Mouse (Mus musculus) liver, adult 2 months (tissue): Measurements from ENCODE around the gene Chuk.

Source experiments
- CTCF ChIP-seq: fragments of 200-500 bp; IDR thresholded peaks from 2 replicates; pipeline ENCODE4 v1.5.1; 2011; ENCODE audit warnings: low read depth, low read length, control low read depth
- POLR2A ChIP-seq: fragments of 200-500 bp; IDR thresholded peaks from 2 replicates; pipeline ENCODE4 v1.6.1; 2011; ENCODE audit warnings: low read length, control low read depth; ENCODE audit not compliant: insufficient read depth; ENCODE audit errors: extremely low read depth

GRCm38 (mm10) chr19:44111706-44112105 is 4.4 kb upstream of the Chuk start:
- peak; percentile 41 for TF ChIP-seq CTCF
- no peak for TF ChIP-seq POLR2A
